Mouse (Mus musculus): ENCODE results near the gene Ccnb1ip1. TPM values are rescaled to one million over a fixed set of nuclear protein-coding genes. Genes with fewer than 3 reads are reported as not detected.
"Not testable (repeated sequence)": the region's sequence is repeated elsewhere in the genome, so short reads cannot be mapped to it uniquely, and the experiment has no call there.

Ccnb1ip1 gene
- under 1 TPM in 1 of 4 experiments, not detected in 3; 0.55 TPM for total RNA-seq (2022)

GRCm38 (mm10) chr14:50807487-50808072, at the start of gene Ccnb1ip1, which contains the start of gene Parp2:
Gene Ccnb1ip1 (minus strand): TSS chr14:50807732.
Gene Parp2 (plus strand): TSS chr14:50807841.
- peak; percentile 98 to 99 for DNase-seq (ENCODE audit: low spot score in 2 of 2)

DNA sequence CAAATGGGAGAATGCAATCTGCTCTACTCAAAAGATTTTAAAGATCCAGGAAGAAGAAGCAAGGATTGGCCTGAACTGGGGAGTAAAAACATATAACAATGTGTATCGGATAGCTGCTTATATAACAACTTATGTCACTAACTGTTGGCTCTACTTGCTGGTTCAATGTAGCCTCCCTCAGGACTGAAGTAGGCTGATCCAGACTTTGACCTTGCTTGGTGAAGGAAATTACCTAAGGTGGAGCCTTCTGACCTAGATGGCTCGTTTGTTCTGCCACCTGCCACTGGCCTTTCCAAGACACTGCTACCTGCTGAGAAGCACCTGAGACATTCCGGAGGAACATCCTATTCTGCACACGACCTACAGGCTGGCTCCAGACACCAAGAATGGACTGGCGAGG, 48.3 kb upstream of the Ccnb1ip1 start:
- DNase-seq (ENCODE audit: low spot score in 2 of 2) = no peak

GRCm38 (mm10) chr14:50837236-50837635, 29.7 kb upstream of the Ccnb1ip1 start:
- DNase-seq (ENCODE audit: low spot score in 2 of 2) = no peak

DNA sequence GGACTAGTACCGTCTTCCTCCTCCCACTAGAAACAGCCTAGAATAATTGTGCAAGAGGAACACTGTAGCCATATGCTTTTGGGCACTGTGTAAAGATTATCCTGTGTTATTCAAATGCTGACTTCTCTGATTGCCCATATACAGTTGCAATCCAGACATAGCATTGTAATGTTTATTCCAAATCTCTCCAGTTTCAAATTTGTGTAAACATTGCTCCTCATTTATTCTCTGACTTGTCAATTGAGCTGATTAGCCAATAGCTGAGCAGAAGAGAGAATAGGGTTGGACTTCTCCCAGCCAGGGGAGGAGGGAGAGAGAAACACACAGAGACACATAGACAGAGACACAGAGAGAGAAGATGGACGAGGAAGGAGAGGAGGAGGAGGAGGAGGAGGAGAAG, 26.9 kb upstream of the Ccnb1ip1 start:
- no peak for DNase-seq (ENCODE audit: low spot score in 2 of 2)

DNA sequence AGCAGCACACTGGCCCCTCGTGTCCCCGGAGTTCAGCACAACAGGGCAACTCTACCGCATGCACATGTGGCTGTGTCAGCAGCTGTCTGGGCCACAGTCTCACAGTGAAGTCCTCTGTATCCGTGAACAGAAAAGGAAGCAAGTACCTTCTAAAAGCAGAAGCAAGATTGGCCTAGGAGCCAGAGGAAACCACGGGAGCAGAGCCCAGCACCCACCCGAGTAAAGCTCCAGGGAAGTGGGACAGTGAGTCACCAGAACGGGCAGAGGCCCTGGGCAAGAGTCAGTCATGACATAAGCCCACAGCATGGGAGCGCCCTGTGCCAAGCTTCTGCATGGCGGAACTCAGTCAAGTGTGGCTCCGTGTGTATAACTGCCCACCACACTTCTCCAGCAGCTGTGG, 26.4 kb upstream of the Ccnb1ip1 start:
- DNase-seq (ENCODE audit: low spot score in 2 of 2) = no peak

DNA sequence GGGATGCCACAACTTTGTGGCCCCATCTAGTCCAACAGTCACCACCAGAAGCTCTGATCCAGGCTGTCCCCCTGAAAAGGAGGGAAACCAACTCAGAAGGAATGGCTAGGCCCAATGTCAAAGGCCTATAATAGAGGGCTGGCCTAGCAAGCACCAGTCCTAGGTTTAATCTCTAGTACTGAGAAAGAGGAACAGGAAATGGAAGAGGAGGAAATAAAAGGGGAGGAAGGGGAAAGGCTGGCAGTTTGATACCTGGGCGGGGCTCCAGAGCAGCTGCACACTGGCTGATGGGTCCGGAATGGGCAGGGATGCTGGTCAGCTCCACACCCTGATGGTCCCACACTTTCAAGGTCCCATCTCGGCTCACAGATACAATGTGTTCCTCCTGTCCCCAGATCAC, 22.3 kb upstream of the Ccnb1ip1 start:
- no peak for DNase-seq (ENCODE audit: low spot score in 2 of 2)

DNA sequence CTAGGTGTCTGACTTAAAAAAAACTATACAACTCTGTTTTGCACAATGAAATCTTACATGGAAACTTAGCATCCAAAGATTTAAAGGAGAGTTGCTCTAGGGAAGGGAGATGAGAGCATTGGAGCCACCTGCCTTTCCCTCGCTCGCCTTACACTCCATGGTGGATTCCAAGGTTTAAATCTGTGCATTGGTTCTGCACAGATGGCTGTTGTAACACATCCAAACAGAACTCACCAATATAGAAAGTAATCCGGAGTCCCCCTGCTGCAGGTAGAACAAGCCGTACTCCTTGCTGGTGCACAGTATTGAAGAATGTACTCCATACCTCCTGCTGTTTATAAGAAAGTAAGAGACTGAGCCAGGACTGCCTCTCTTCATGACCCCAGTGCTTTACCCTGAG, 19.0 kb upstream of the Ccnb1ip1 start:
- DNase-seq (ENCODE audit: low spot score in 2 of 2) = peak; percentile 11 to 12

DNA sequence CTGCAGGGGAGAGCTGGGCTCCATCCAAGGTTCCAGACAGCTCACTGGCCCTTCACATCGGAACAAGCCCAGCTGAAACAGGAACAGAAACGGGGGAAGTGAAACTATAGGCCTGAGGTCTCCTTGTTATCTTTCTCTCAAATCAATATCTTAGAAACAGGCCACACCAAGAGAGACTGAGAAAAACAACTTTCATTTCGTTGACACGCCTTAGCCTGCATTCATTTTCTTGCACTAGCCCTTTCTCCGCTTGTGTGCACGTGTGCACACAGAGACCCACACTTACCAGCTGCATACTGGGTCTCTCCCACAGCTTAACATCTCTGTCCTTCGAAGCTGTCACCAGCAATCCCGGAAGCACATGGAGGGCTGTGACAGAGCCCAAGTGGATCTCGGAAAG, 16.7 kb upstream of the Ccnb1ip1 start:
- DNase-seq (ENCODE audit: low spot score in 2 of 2) = no peak

DNA sequence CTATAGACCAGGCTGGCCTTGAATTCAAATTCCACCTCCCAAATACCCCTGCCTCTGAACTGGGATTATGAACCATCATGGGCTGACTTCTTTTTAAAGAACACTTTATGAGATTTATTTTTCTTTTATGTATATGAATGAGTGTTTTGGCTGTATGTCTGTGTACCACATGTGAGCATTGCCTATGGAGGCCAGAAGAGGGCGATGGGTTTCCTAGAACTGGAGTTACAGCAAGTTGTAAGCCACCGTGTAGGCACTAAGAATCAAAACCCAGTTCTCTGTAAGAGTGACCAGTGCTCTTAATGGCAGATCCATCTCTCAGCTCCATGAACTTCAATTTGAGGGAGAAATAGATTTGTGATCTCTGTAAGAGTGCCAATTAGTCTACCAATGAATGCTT, 15.7 kb upstream of the Ccnb1ip1 start:
- DNase-seq (ENCODE audit: low spot score in 2 of 2) = no peak

GRCm38 (mm10) chr14:50813060-50813459, 5.5 kb upstream of the Ccnb1ip1 start:
- no peak for DNase-seq (ENCODE audit: low spot score in 2 of 2)

DNA sequence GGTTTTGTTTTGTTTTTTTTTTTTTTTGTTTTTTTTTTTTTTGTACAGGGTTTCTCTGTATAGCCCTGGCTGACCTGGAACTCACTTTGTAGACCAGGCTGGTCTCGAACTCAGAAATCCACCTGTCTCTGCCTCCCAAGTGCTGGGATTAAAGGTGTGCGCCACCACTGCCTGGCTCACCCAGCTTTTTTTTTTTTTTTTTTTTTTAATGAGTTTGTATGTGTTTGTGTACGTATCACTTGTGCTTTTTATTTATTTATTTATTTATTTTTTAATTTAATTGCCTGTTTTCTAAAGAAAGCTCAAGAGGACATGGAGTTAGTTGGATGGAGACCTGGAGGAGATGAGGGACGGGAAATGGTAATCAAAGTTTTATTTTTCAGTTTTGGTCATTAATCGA, 1.1 kb downstream of the Ccnb1ip1 start:
- not testable (repeated sequence) for DNase-seq (ENCODE audit: low spot score in 2 of 2)

GRCm38 (mm10) chr14:50804683-50805082, 2.8 kb downstream of the Ccnb1ip1 start:
- no peak for DNase-seq (ENCODE audit: low spot score in 2 of 2)

- DNase-seq (ENCODE audit: low spot score in 2 of 2) = no peak
These were observed 4.5 kb downstream of the Ccnb1ip1 start for GRCm38 (mm10) chr14:50802843-50803562.

GRCm38 (mm10) chr14:50802441-50802840, 5.1 kb downstream of the Ccnb1ip1 start:
- no peak for DNase-seq (ENCODE audit: low spot score in 2 of 2)

- DNase-seq (ENCODE audit: low spot score in 2 of 2) = peak in 1 of 2 experiments; percentile 35
These were observed 7.9 kb downstream of the Ccnb1ip1 start for GRCm38 (mm10) chr14:50799502-50800259.

- no peak for DNase-seq (ENCODE audit: low spot score in 2 of 2)
These were observed 9.0 kb downstream of the Ccnb1ip1 start for GRCm38 (mm10) chr14:50798512-50798911.

- no peak for DNase-seq (ENCODE audit: low spot score in 2 of 2)
These were observed 11.1 kb downstream of the Ccnb1ip1 start for GRCm38 (mm10) chr14:50796464-50796863.

DNA sequence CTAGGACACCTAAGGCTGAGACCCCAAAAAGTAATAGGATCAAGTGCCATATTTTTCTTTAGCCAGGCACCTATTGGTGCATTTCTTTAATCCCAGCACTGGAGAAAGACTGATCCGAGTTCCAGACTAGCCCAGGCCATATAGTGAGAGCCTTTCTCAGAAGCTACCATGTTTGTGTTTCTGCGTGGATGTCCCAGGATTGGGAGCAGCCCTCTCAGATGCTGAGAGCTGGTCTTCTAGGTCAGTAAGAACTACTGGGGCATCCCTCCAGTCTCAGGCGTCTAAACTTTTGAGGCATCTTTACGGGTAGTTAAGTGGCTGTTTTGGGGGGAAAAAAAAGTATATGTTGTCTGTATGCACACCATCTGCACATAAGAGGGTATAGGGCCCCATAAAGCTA, 11.6 kb downstream of the Ccnb1ip1 start:
- no peak for DNase-seq (ENCODE audit: low spot score in 2 of 2)

- DNase-seq (ENCODE audit: low spot score in 2 of 2) = no peak
These were observed 12.1 kb downstream of the Ccnb1ip1 start for GRCm38 (mm10) chr14:50795261-50795935.

DNA sequence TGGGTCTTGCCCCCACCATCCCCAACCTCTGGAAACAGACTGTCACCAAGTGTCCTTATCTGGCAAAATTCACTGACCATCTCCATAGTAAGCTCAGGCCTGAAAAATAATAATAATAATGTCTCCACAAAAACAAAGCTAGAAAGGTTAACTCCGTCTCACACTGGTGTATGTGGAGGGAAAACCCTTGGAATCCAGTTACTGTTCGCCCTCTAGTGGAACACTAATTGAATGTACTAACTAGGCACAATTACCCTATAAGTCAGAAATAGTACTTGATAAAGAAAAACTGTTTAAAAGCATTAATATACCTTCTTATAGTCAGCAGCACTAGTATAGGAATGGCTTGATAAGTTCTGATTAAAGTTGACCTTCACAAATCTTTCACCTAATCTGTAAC, 19.4 kb downstream of the Ccnb1ip1 start:
- no peak for DNase-seq (ENCODE audit: low spot score in 2 of 2)

- peak; percentile 79 to 90 for DNase-seq (ENCODE audit: low spot score in 2 of 2)
These were observed 22.3 kb downstream of the Ccnb1ip1 start, which contains the start of gene Ttc5 for GRCm38 (mm10) chr14:50785251-50785637. Gene Ttc5 (minus strand): TSS chr14:50785519.

All from layer of hippocampus, adult 8-10 months (tissue).